Mouse (Mus musculus): ENCODE data around the gene Ptgir.
"Not testable (repeated sequence)": the region's sequence is repeated elsewhere in the genome, so short reads cannot be mapped to it uniquely, and the experiment has no call there.

Gene Ptgir

DNA sequence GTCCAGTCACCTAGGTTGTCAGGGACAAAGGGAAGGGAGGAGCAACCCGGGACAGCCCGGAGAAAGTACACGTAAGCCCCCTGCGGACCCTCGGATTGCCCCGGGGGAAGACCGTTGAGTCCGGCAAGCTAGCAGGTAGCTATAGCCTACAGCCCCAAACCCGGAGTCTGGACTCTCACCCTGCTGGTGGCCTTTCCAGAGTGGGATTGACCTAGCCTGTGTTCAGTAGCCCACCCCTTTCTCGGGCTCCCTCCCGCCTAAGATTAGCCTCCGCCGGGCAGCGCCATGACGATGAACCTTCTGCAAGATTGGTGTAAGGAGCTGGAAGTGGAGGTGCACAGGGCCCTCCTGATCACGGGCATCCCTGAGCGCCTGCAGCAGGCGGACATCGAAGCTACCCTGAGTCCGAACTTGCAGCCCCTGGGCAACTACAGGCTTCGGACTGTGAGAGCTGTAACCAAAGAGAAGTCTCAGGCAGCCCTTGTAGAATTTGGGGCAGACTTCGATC is 38.6 kb downstream of the Ptgir start:
- DNase-seq = no peak

DNA sequence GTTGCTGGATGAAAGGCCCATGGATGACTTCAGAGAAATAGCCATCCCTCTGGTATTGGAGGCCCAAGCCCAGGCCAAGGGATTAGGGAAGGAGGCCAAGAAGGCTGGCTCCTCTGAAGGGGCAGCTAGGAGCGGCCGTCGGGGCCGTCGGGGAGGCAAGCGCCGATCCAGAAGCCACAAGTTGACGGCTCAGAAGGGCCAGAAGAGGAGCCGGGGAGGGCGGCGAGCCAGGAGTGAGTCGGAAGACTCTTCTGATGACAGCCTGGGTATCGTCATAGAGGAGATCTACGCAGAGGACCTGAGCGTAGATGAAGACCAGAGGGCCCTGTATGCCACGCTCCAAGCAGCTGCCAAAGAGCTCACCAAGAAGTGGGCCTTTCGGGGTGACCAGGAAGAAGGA is 39.1 kb downstream of the Ptgir start:
- peak; percentile 59 for DNase-seq

GRCm38 (mm10) chr7:16946441-16947348 is 40.4 kb downstream of the Ptgir start:
- DNase-seq = peak; percentile 74

DNA sequence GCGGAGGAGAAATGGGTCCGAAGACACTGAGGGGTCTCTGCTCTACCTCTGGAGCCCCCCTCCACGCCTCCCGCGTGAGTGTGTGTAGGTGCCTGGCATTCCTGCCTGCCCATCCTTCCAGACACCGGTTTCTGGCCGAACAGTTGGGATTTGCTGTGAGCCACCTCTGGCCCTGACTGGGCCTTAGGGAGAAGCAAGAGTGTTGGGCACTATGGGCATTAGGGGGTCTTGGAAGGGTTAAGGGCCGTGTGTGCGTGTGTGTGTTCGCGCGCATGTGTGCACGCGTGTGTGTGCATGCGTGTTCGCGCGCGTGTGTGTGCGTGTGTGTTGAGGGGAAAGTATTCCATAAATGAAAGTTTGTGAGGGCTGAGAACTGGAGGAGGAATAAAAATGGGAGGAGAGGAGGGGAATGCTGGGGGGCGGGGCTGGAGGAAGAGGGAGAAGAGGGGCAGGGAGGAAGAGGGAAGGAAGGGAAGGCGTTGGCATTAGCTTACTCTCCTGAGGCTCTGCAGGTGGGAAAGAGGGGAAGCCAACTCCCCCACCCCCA is 41.1 kb downstream of the Ptgir start:
- DNase-seq = no peak

- no peak for DNase-seq
These were observed 41.7 kb downstream of the Ptgir start for GRCm38 (mm10) chr7:16947959-16948361.

- no peak for DNase-seq
These were observed 42.7 kb downstream of the Ptgir start for GRCm38 (mm10) chr7:16948923-16949458.

DNA sequence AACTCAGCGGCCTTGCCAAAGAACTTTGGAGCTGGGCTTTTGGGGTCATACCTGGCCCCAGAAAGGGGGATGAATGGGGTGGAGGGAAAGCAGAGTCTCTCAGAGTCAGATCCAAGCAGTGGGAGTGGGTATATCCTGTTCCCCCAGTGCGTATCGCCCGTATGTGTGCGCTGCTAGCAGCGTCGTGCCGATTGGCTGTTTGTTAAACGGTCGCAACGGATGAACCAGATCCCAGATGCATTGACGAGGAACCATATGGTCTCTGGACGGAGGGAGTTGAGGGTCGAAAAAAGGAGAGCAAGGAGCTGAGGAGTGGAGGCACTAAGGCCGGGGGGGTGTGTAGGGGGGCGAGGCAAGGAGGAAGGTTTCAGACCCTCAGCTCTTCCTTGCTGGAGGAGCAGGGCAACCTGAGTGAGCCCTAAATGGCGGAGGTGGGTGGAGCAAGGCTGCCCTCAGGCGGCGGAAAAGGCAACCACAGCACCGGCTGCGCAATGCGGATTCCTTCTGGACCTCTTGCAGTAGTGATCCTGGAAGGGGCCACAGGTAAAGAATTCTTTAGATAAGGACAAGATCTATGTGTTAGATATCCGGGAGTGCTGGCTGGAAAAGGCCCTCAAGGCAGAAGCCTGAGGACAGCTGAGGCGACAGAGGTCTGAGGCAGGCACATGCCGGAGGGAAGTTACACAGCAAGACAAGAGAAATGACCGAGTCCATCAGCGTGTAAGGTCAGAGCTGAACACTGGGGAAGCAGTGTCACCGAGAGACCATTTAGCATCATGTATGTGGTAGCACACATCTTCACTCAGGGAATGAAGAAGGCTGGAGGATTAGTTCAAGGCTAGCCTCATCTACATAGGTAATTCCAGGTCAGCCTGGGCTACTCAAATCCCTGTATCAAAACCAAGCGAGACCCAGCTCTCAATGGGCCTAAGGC is 43.9 kb downstream of the Ptgir start:
- peak; percentile 87 for DNase-seq

GRCm38 (mm10) chr7:16950861-16951635 is 44.8 kb downstream of the Ptgir start:
- DNase-seq = peak; percentile 79

- not testable (repeated sequence) for DNase-seq
These were observed 47.5 kb downstream of the Ptgir start for GRCm38 (mm10) chr7:16953776-16954175.

- no peak for DNase-seq
These were observed 49.4 kb downstream of the Ptgir start for GRCm38 (mm10) chr7:16955712-16956111.

GRCm38 (mm10) chr7:16956410-16957265 is 50.3 kb downstream of the Ptgir start:
- no peak for DNase-seq

- peak; percentile 82 for DNase-seq
These were observed 53.4 kb downstream of the Ptgir start, which contains the start of gene Pnmal1 for GRCm38 (mm10) chr7:16959539-16960187. Gene Pnmal1, plus strand, starts transcription at chr7:16959679.
